Mouse (Mus musculus): ENCODE results near the gene Gucd1. TPM values are rescaled to one million over a fixed set of nuclear protein-coding genes. Genes with fewer than 3 reads are reported as not detected.
"Not testable (repeated sequence)": the region's sequence is repeated elsewhere in the genome, so short reads cannot be mapped to it uniquely, and the experiment has no call there.

Gucd1 gene
- polyA plus RNA-seq, 1 experiment from 2014 or later = 48.7 TPM

GRCm38 (mm10) chr10:75429004-75429380, 88.8 kb downstream of the Gucd1 start:
- WGBS (ENCODE audit: insufficient replicate concordance) = 65% methylated on average over 6 of the region's 6 CpGs
- Histone ChIP-seq H3K9ac (no peak overlapping the region), H3K27me3 (no peaks in the 10 kb centered on the region), H3K27ac (peak overlapping the region; percentile 62), H3K4me3 (replicated peaks) (no peak overlapping the region), H3K36me3 (no peaks in the 10 kb centered on the region), H3K4me1 (replicated peaks) (peaks cover 8% of the 10 kb centered on the region; the same call in 1 of the 2 replicates), H3K4me2 (no peak overlapping the region), H3K9me3 (replicated peaks) (no peaks in the 10 kb centered on the region)
- DNase-seq (no peak), ATAC-seq (ENCODE audit: low read depth) (peak; percentile 93)

- Histone ChIP-seq H3K36me3 (no peaks in the 10 kb centered on the region), H3K27me3 (no peaks in the 10 kb centered on the region), H3K9me3 (replicated peaks) (no peaks in the 10 kb centered on the region), H3K9ac (no peak overlapping the region), H3K4me2 (no peak overlapping the region), H3K4me1 (replicated peaks) (peaks cover 8% of the 10 kb centered on the region; the same call in 1 of the 2 replicates), H3K4me3 (replicated peaks) (no peak overlapping the region), H3K27ac (peak overlapping the region; percentile 39)
- ATAC-seq (ENCODE audit: low read depth) (peak; percentile 32; the same call in 1 of the 2 replicates), DNase-seq (no peak)
- 70% methylated on average over 13 of the region's 13 CpGs for WGBS (ENCODE audit: insufficient replicate concordance)
Observed at GRCm38 (mm10) chr10:75428049-75429003, 89.4 kb downstream of the Gucd1 start.

- no peak for DNase-seq
- Histone ChIP-seq H3K4me1 (replicated peaks) (0 out of 2 replicates have a peak, but pooled peaks cover 5% of the 10 kb centered on the region), H3K9me3 (replicated peaks) (no peaks in the 10 kb centered on the region), H3K27ac (no peak overlapping the region), H3K36me3 (no peaks in the 10 kb centered on the region), H3K4me2 (0 out of 2 replicates have a peak overlapping the region, but pooled peaks have one; percentile 10), H3K4me3 (replicated peaks) (no peak overlapping the region), H3K27me3 (no peaks in the 10 kb centered on the region), H3K9ac (no peak overlapping the region)
- 61% methylated on average over 10 of the region's 10 CpGs for WGBS (ENCODE audit: insufficient replicate concordance)
- ATAC-seq (ENCODE audit: low read depth) = no peak
Observed at GRCm38 (mm10) chr10:75424498-75424901, 93.3 kb downstream of the Gucd1 start.

GRCm38 (mm10) chr10:75418747-75419146, 99.0 kb downstream of the Gucd1 start:
- Histone ChIP-seq H3K9ac (no peak overlapping the region), H3K4me1 (replicated peaks) (no peaks in the 10 kb centered on the region), H3K4me2 (no peak overlapping the region), H3K9me3 (replicated peaks) (no peaks in the 10 kb centered on the region), H3K4me3 (replicated peaks) (no peak overlapping the region), H3K36me3 (no peaks in the 10 kb centered on the region), H3K27ac (no peak overlapping the region), H3K27me3 (no peaks in the 10 kb centered on the region)
- DNase-seq (no peak), ATAC-seq (ENCODE audit: low read depth) (no peak)
- WGBS (ENCODE audit: insufficient replicate concordance) = 67% methylated on average over 4 of the region's 4 CpGs

GRCm38 (mm10) chr10:75417363-75418042, 100.3 kb downstream of the Gucd1 start:
- H3K27ac ChIP-seq = no peak overlapping the region
- H3K27me3 ChIP-seq = no peaks in the 10 kb centered on the region
- ATAC-seq (ENCODE audit: low read depth) (no peak), DNase-seq (no peak)
- no peak overlapping the region for H3K4me2 ChIP-seq
- H3K9ac ChIP-seq = no peak overlapping the region
- WGBS (ENCODE audit: insufficient replicate concordance) = 82% methylated on average over 8 of the region's 8 CpGs
- 0 out of 2 replicates have a peak, but pooled peaks cover 6% of the 10 kb centered on the region for H3K4me1 ChIP-seq (replicated peaks)
- H3K4me3 ChIP-seq (replicated peaks) = no peak overlapping the region
- no peaks in the 10 kb centered on the region for H3K9me3 ChIP-seq (replicated peaks)
- H3K36me3 ChIP-seq = no peaks in the 10 kb centered on the region

GRCm38 (mm10) chr10:75414925-75415324, 102.8 kb downstream of the Gucd1 start:
- H3K36me3 ChIP-seq = no peaks in the 10 kb centered on the region
- ATAC-seq (ENCODE audit: low read depth) (no peak), DNase-seq (no peak)
- no peaks in the 10 kb centered on the region for H3K27me3 ChIP-seq
- no peak overlapping the region for H3K27ac ChIP-seq
- 66% methylated on average over 7 of the region's 7 CpGs for WGBS (ENCODE audit: insufficient replicate concordance)
- H3K9me3 ChIP-seq (replicated peaks) = no peaks in the 10 kb centered on the region
- H3K4me2 ChIP-seq = no peak overlapping the region
- H3K9ac ChIP-seq = no peak overlapping the region
- H3K4me3 ChIP-seq (replicated peaks) = no peak overlapping the region
- H3K4me1 ChIP-seq (replicated peaks) = peaks cover 11% of the 10 kb centered on the region; the same call in 1 of the 2 replicates

GRCm38 (mm10) chr10:75412114-75413103, 105.4 kb downstream of the Gucd1 start:
- Histone ChIP-seq H3K4me3 (replicated peaks) (no peak overlapping the region), H3K27ac (peak overlapping the region; percentile 77), H3K9me3 (replicated peaks) (no peaks in the 10 kb centered on the region), H3K4me2 (no peak overlapping the region), H3K27me3 (no peaks in the 10 kb centered on the region), H3K9ac (no peak overlapping the region), H3K36me3 (no peaks in the 10 kb centered on the region), H3K4me1 (replicated peaks) (peaks cover 11% of the 10 kb centered on the region; the same call in 1 of the 2 replicates)
- ATAC-seq (ENCODE audit: low read depth) (peak; percentile 58), DNase-seq (no peak)
- WGBS (ENCODE audit: insufficient replicate concordance) = 74% methylated on average over 27 of the region's 27 CpGs

GRCm38 (mm10) chr10:75411343-75412113, 106.2 kb downstream of the Gucd1 start:
- H3K4me3 ChIP-seq (replicated peaks); H3K27me3 ChIP-seq; H3K36me3 ChIP-seq; H3K9me3 ChIP-seq (replicated peaks); DNase-seq; H3K9ac ChIP-seq; H3K4me2 ChIP-seq: not testable (repeated sequence)
- WGBS (ENCODE audit: insufficient replicate concordance) = 18% methylated on average over 10 of the region's 10 CpGs
- H3K4me1 ChIP-seq (replicated peaks) = peaks cover 11% of the 10 kb centered on the region; the same call in 1 of the 2 replicates
- ATAC-seq (ENCODE audit: low read depth) = peak; percentile 78
- peak overlapping the region; percentile 77 for H3K27ac ChIP-seq

GRCm38 (mm10) chr10:75407741-75408140, 110.0 kb downstream of the Gucd1 start:
- no peak overlapping the region for H3K4me3 ChIP-seq (replicated peaks)
- no peaks in the 10 kb centered on the region for H3K36me3 ChIP-seq
- no peaks in the 10 kb centered on the region for H3K27me3 ChIP-seq
- no peak overlapping the region for H3K9ac ChIP-seq
- H3K4me1 ChIP-seq (replicated peaks) = peaks cover 7% of the 10 kb centered on the region; the same call in 1 of the 2 replicates
- peak overlapping the region; percentile 39; the same call in 1 of the 2 replicates for H3K27ac ChIP-seq
- no peak overlapping the region for H3K4me2 ChIP-seq
- peak; percentile 40 for ATAC-seq (ENCODE audit: low read depth)
- 67% methylated on average over 4 of the region's 4 CpGs for WGBS (ENCODE audit: insufficient replicate concordance)
- DNase-seq = no peak
- H3K9me3 ChIP-seq (replicated peaks) = no peaks in the 10 kb centered on the region

GRCm38 (mm10) chr10:75406755-75407154, 111.0 kb downstream of the Gucd1 start:
- ATAC-seq (ENCODE audit: low read depth) (peak; percentile 56), DNase-seq (no peak)
- peaks cover 5% of the 10 kb centered on the region; the same call in 1 of the 2 replicates for H3K4me1 ChIP-seq (replicated peaks)
- H3K27ac ChIP-seq = no peak overlapping the region
- no peaks in the 10 kb centered on the region for H3K36me3 ChIP-seq
- no peaks in the 10 kb centered on the region for H3K27me3 ChIP-seq
- H3K9ac ChIP-seq = no peak overlapping the region
- no peaks in the 10 kb centered on the region for H3K9me3 ChIP-seq (replicated peaks)
- 58% methylated on average over 13 of the region's 13 CpGs for WGBS (ENCODE audit: insufficient replicate concordance)
- 0 out of 2 replicates have a peak overlapping the region, but pooled peaks have one; percentile 17 for H3K4me3 ChIP-seq (replicated peaks)
- no peak overlapping the region for H3K4me2 ChIP-seq
